Mouse (Mus musculus) embryonic fibroblast, embryonic 13.5 days (primary cell): ENCODE results near the gene Apbb1ip. TPM values are rescaled to one million over a fixed set of nuclear protein-coding genes. Genes with fewer than 3 reads are reported as not detected.

Experiments
- H3K27ac ChIP-seq: 2 replicates; pipeline ENCODE4 v1.5.1; 2012; ENCODE audit warnings: low read length, control low read depth, inconsistent platforms; ENCODE audit not compliant: insufficient read depth
- H3K4me1 ChIP-seq: 2 replicates; pipeline ENCODE4 v1.6.1; 2011; ENCODE audit warnings: low read length; ENCODE audit not compliant: control insufficient read depth, insufficient read depth
- H3K4me3 ChIP-seq: 2 replicates; pipeline ENCODE4 v1.5.1; 2011; ENCODE audit warnings: mild to moderate bottlenecking, control low read depth, low read length; ENCODE audit not compliant: insufficient read depth
- CTCF ChIP-seq: IDR thresholded peaks from 2 replicates; pipeline ENCODE4 v1.5.1; 2011; ENCODE audit warnings: mild to moderate bottlenecking, control low read depth, low read length, moderate library complexity, borderline replicate concordance; ENCODE audit not compliant: insufficient read depth
- POLR2A ChIP-seq: IDR thresholded peaks from 2 replicates; pipeline ENCODE4 v1.6.1; 2011; ENCODE audit warnings: low read depth, mild to moderate bottlenecking, control low read depth, low read length, moderate library complexity
- polyA plus RNA-seq: library from polyadenylated mRNA; stranded (reverse); fragments of >200 nt; gene quantifications from 2 replicates; pipeline ENCODE4 v1.2.4, GENCODE M21; 2011; ENCODE audit warnings: low read depth; ENCODE audit not compliant: missing spikeins, insufficient read length

Apbb1ip gene
- polyA plus RNA-seq, 1 experiment: 34.8 TPM

DNA sequence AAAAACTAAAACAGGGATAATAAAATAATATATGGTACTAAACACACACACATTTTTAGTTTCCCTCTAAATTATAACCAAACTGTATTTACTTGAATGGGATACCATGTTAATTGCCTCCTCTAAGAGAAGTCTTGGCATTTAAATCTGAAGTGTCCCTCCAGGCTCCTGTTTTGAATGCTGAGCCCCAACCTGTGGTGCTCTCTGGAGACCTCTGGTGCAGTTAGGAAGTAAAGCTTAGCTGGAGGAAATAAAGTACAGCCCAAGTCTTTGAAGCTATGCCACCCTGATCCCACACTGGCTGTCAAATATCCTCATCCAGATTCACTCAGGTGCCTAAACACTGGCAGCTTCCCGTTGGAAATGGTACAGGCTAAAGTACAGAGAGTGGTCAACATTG is 10.9 kb downstream of the Apbb1ip start:
- H3K4me3 ChIP-seq: no peak overlapping the region
- no peak overlapping the region for H3K27ac ChIP-seq
- no peak for TF ChIP-seq CTCF
- H3K4me1 ChIP-seq: no peaks in the 10 kb centered on the region

- Histone ChIP-seq H3K4me3 (no peak overlapping the region), H3K27ac (no peak overlapping the region), H3K4me1 (no peaks in the 10 kb centered on the region)
- TF ChIP-seq CTCF: no peak
Measured at GRCm38 (mm10) chr2:22788658-22789057, 14.8 kb downstream of the Apbb1ip start.

DNA sequence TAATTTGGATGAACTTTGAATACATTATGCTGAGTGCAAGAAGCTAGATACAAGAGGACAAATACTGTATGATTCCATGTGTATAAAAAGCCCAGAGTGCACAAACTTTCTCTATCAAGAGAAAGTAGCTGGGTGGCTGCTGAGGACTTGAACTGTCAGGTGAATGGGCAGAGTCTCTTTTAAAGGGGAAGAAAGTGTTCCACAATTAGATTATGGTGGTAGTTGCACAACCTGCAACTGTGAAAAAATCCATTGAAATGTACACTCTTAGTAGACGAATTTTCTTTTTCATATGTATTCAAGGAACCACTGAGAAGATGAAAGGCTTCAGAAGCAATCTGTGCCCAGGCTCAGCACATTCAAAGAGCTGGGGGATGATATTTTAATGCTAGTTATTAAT is 15.7 kb downstream of the Apbb1ip start:
- Histone ChIP-seq H3K4me3 (no peak overlapping the region), H3K27ac (no peak overlapping the region), H3K4me1 (no peaks in the 10 kb centered on the region)
- TF ChIP-seq CTCF (no peak), POLR2A (no peak)

GRCm38 (mm10) chr2:22790435-22790834 is 16.5 kb downstream of the Apbb1ip start:
- Histone ChIP-seq H3K27ac (no peak overlapping the region), H3K4me3 (no peak overlapping the region), H3K4me1 (no peaks in the 10 kb centered on the region)
- no peak for TF ChIP-seq CTCF
- no peak for TF ChIP-seq POLR2A

- TF ChIP-seq POLR2A (no peak), CTCF (no peak)
- Histone ChIP-seq H3K4me1 (no peaks in the 10 kb centered on the region), H3K4me3 (no peak overlapping the region), H3K27ac (no peak overlapping the region)
Measured at GRCm38 (mm10) chr2:22795087-22795486, 21.2 kb downstream of the Apbb1ip start.

DNA sequence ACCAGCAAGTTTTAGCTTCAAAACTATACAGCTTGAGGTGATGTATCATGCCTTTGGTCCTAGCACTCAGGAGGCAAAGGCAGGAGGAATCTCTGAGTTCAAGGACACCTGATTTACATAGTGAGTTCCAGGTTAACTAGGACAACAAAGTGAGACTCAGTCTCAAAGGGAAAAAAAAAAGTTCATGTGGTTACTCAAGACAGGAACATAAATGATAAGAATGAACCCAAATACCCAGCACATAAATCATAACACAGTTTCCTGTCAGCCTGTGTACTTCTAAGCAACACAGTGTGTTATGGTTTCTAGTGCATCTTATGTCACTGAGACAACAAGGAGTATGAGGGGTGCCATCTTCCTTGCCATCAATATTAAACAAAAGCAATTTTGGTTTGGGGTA is 22.6 kb downstream of the Apbb1ip start:
- Histone ChIP-seq H3K27ac (no peak overlapping the region), H3K4me3 (no peak overlapping the region), H3K4me1 (no peaks in the 10 kb centered on the region)
- TF ChIP-seq CTCF (no peak), POLR2A (no peak)

GRCm38 (mm10) chr2:22799430-22800041 is 25.6 kb downstream of the Apbb1ip start:
- no peak for TF ChIP-seq CTCF
- no peak for TF ChIP-seq POLR2A
- Histone ChIP-seq H3K27ac (no peak overlapping the region), H3K4me3 (no peak overlapping the region), H3K4me1 (no peaks in the 10 kb centered on the region)

- no peak overlapping the region for H3K27ac ChIP-seq
- TF ChIP-seq CTCF: no peak
- no peak overlapping the region for H3K4me3 ChIP-seq
- peaks cover 13% of the 10 kb centered on the region for H3K4me1 ChIP-seq
Measured at GRCm38 (mm10) chr2:22805589-22805988, 31.7 kb downstream of the Apbb1ip start.

DNA sequence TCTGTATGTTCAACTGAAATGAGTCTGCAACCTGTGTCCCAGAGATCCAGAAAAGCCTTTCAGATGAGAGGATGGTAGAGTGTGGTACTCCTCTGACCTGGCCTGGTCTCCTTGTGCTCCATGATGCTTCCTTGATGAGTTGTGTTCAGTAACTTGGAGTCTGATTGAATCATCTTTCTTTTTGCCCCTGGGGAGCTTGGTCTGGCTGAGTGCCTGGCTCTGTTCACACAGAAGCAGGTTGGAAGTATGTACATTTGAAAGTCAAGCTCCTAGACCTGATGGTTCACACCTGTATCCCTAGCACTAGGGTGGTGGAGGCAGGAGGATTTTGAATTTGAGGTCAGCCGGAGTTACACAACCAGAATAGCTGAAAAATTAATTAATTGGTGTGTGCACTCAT is 32.7 kb downstream of the Apbb1ip start:
- TF ChIP-seq CTCF (no peak), POLR2A (no peak)
- Histone ChIP-seq H3K4me1 (peaks cover 13% of the 10 kb centered on the region), H3K4me3 (no peak overlapping the region), H3K27ac (no peak overlapping the region)

GRCm38 (mm10) chr2:22807312-22807711 is 33.4 kb downstream of the Apbb1ip start:
- peaks cover 13% of the 10 kb centered on the region for H3K4me1 ChIP-seq
- TF ChIP-seq CTCF (no peak), POLR2A (no peak)
- H3K27ac ChIP-seq: no peak overlapping the region
- no peak overlapping the region for H3K4me3 ChIP-seq

GRCm38 (mm10) chr2:22810851-22811250 is 37.0 kb downstream of the Apbb1ip start:
- Histone ChIP-seq H3K4me1 (peaks cover 19% of the 10 kb centered on the region), H3K4me3 (no peak overlapping the region), H3K27ac (no peak overlapping the region; the same call in 1 of the 2 replicates)
- TF ChIP-seq POLR2A: no peak
- no peak for TF ChIP-seq CTCF
